9 mouse cellular contexts compared by ENCODE assay signal in the genomic region with DNA sequence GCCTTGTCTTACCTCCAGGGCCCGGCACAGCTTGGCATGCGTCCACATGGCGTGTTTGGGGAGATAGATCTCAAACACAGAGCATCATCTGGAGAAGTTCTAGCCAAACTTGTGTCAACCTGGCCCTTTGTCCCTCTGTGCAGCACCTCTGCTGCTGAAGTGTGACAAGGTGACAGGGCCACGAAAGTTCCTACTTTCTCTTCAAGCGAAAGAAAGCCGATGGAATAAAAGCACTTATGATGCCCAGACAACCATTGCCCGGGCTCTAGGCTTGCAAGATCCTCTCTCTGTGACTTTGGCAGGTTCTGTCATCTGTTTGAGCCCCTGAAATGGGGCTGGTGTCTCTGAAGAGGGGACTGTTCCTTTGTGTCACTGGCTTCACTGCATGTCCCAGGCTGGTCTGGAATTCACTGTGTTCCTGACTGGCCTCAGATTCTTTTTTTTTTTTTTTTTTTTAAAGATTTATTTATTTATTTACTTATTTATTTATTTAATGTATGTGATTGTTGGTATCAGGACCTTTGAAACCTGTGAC. TPM values are rescaled to one million over a fixed set of nuclear protein-coding genes. Genes with fewer than 3 reads are reported as not detected.
DNase-seq lines count a peak whose midpoint lies in the region; ATAC-seq and TF ChIP-seq lines count a peak whose summit lies in the region.
"Had no signal": no experiment of that assay in that cellular context is flagged by ENCODE, and none has a peak within 500 bp of the region (broad histone marks: within the 10 kb centered on the region; RNA-seq: fewer than 3 reads in every experiment).

No protein-coding gene starts in this region.

- intact Hi-C loops in gastrocnemius, adult 2 months (cut with DNase I), result no loop called here

- DNase-seq in gastrocnemius, adult 2 months, result no peak
- DNase-seq in gastrocnemius, postnatal 4 days (ENCODE audit: low spot score in 2 of 2), result no peak
- no peak for DNase-seq in neural tube, embryonic 11.5 days (ENCODE audit: low spot score)
- DNase-seq in neural tube, embryonic 10.5 days (ENCODE audit: extremely low spot score, low spot score), result no peak
- no peak for DNase-seq in stomach, postnatal 0 days (ENCODE audit: low spot score)
- DNase-seq in layer of hippocampus, postnatal 10 days (ENCODE audit: low spot score in 2 of 2), result no peak
- no peak for DNase-seq in urinary bladder, postnatal 4 days (ENCODE audit: low spot score in 2 of 2)
- DNase-seq: adrenal gland, adult 8-10 months had no signal

- no peak overlapping the region for H3K9ac ChIP-seq in neural tube, embryonic 11.5 days (ENCODE audit: low read length)
- H3K9ac ChIP-seq in liver, embryonic 12.5 days, result no peak overlapping the region
- H3K9ac ChIP-seq in stomach, postnatal 0 days (ENCODE audit: low read length), result no peak overlapping the region

- peak overlapping the region; percentile 46 for H3K4me2 ChIP-seq in neural tube, embryonic 11.5 days (ENCODE audit: low read depth)
- peak overlapping the region; percentile 70 for H3K4me2 ChIP-seq in liver, embryonic 12.5 days
- peak overlapping the region; percentile 62 for H3K4me2 ChIP-seq in stomach, postnatal 0 days (replicated peaks; ENCODE audit: low read depth)

- TF ChIP-seq CTCF in gastrocnemius, adult 2 months (IDR thresholded peaks at IDR 0.05), result no peak
- TF ChIP-seq CTCF in stomach, postnatal 0 days (IDR thresholded peaks at IDR 0.05; ENCODE audit: low read depth), result no peak

- WGBS in neural tube, embryonic 11.5 days, result 89% methylated on average over 7 of the region's 7 CpGs
- WGBS in liver, embryonic 12.5 days (ENCODE audit: insufficient replicate concordance), result 76% methylated on average over 7 of the region's 7 CpGs
- 84% methylated on average over 7 of the region's 7 CpGs for WGBS in stomach, postnatal 0 days

- TF ChIP-seq EP300 in stomach, postnatal 0 days (optimal IDR thresholded peaks at IDR 0.05), result no peak

- no peaks in the 10 kb centered on the region for H3K4me1 ChIP-seq in neural tube, embryonic 11.5 days (ENCODE audit: control insufficient read depth, insufficient read depth, low read length)
- H3K4me1 ChIP-seq in liver, embryonic 12.5 days, result peaks cover 4% of the 10 kb centered on the region; the same call in 1 of the 2 replicates
- no peaks in the 10 kb centered on the region for H3K4me1 ChIP-seq in stomach, postnatal 0 days (replicated peaks; ENCODE audit: control insufficient read depth, insufficient read depth)

- H3K27me3 ChIP-seq in neural tube, embryonic 11.5 days (ENCODE audit: control insufficient read depth, insufficient read depth, low read length), result no peaks in the 10 kb centered on the region
- peaks cover 8% of the 10 kb centered on the region; the same call in 1 of the 2 replicates for H3K27me3 ChIP-seq in liver, embryonic 12.5 days (replicated peaks)
- no peaks in the 10 kb centered on the region for H3K27me3 ChIP-seq in stomach, postnatal 0 days (ENCODE audit: control insufficient read depth, insufficient read depth, low read length)

- H3K27ac ChIP-seq in gastrocnemius, adult 2 months, result no peak overlapping the region
- H3K27ac ChIP-seq in neural tube, embryonic 11.5 days (ENCODE audit: low read depth, low read length), result no peak overlapping the region
- no peak overlapping the region for H3K27ac ChIP-seq in liver, embryonic 12.5 days
- H3K27ac ChIP-seq in stomach, postnatal 0 days (replicated peaks), result no peak overlapping the region

- H3K36me3 ChIP-seq in neural tube, embryonic 11.5 days (ENCODE audit: control insufficient read depth, insufficient read depth, low read length), result no peaks in the 10 kb centered on the region
- no peaks in the 10 kb centered on the region for H3K36me3 ChIP-seq in liver, embryonic 12.5 days
- H3K36me3 ChIP-seq in stomach, postnatal 0 days (ENCODE audit: control insufficient read depth, insufficient read depth, low read length), result no peaks in the 10 kb centered on the region

- ATAC-seq in neural tube, embryonic 11.5 days (ENCODE audit: insufficient read depth, low FRiP score, low TSS enrichment), result peak; percentile 35; the same call in 1 of the 2 replicates
- no peak for ATAC-seq in liver, embryonic 12.5 days
- ATAC-seq in stomach, postnatal 0 days (ENCODE audit: low FRiP score, low TSS enrichment), result no peak; the same call in none of the 2 replicates

- H3K4me3 ChIP-seq in gastrocnemius, adult 2 months, result peak overlapping the region; percentile 66
- no peak overlapping the region; the same call in 1 of the 2 replicates for H3K4me3 ChIP-seq in neural tube, embryonic 11.5 days (ENCODE audit: low read depth, low read length)
- H3K4me3 ChIP-seq in liver, embryonic 12.5 days, result peak overlapping the region; percentile 55
- H3K4me3 ChIP-seq in stomach, postnatal 0 days (ENCODE audit: low read depth, low read length), result peak overlapping the region; percentile 49; the same call in 1 of the 2 replicates

- H3K9me3 ChIP-seq in neural tube, embryonic 11.5 days (ENCODE audit: control insufficient read depth, low read length), result no peaks in the 10 kb centered on the region
- H3K9me3 ChIP-seq in liver, embryonic 12.5 days (replicated peaks), result no peaks in the 10 kb centered on the region
- H3K9me3 ChIP-seq in stomach, postnatal 0 days (ENCODE audit: control insufficient read depth, low read length), result no peaks in the 10 kb centered on the region

RNA-seq across cellular contexts. Expression of gene Acer2, which starts 56.0 kb away (rescaled TPM):
- 1 to 10 TPM; 1.9 to 2.1 TPM for total RNA-seq in gastrocnemius, adult 2 months (2021)
- total RNA-seq in gastrocnemius, postnatal 4 days (2021), result 1 to 10 TPM; 1.9 to 2.8 TPM
- polyA plus RNA-seq in neural tube, embryonic 11.5 days (2014; fragmentation: Nextera tagmentation; extraction: Ambion mirVana), result 9.3 and 11.4 TPM in 2 replicates
- 8.1 and 8.4 TPM in 2 replicates for polyA plus RNA-seq in liver, embryonic 12.5 days (2016; fragmentation: Nextera tagmentation; extraction: Ambion mirVana)
- 15.9 and 16.2 TPM in 2 replicates for polyA plus RNA-seq in stomach, postnatal 0 days (2015; fragmentation: Nextera tagmentation; extraction: Ambion mirVana)
- 1 to 10 TPM; 2.5 to 3.0 TPM for total RNA-seq in layer of hippocampus, postnatal 10 days (2021)
